Mouse (Mus musculus) lung, postnatal 0 days (tissue): ENCODE results near the gene Hoxc5.

Experiments
- CTCF ChIP-seq: IDR thresholded peaks from 2 replicates; pipeline ENCODE4 v1.5.1; 2016; ENCODE audit warnings: antibody characterized with exemption, mild to moderate bottlenecking
- EP300 ChIP-seq: IDR thresholded peaks from 2 replicates; pipeline ENCODE4 v1.6.1; 2016; ENCODE audit warnings: antibody characterized with exemption, mild to moderate bottlenecking, control low read depth

GRCm38 (mm10) chr15:102943468-102943813 lies 23.8 kb upstream of the Hoxc5 start:
- TF ChIP-seq CTCF = no peak
- TF ChIP-seq EP300 = no peak
